29 mouse cellular contexts compared by ENCODE assay signal in genomic region chr16:8732450-8732849, GRCm38 (mm10). TPM values are rescaled to one million over a fixed set of nuclear protein-coding genes. Genes with fewer than 3 reads are reported as not detected.
"Had no signal": no experiment of that assay in that cellular context is flagged by ENCODE, and none has a peak within 500 bp of the region (broad histone marks: within the 10 kb centered on the region; RNA-seq: fewer than 3 reads in every experiment).

No protein-coding gene starts in this region.

RNA-seq across cellular contexts. Expression of gene Gm5767, which starts 51.9 kb away (rescaled TPM):
- total RNA-seq: gastrocnemius, adult 18-20 months; gastrocnemius, adult 8-10 months; gastrocnemius, postnatal 14 days; gastrocnemius, postnatal 36 days; heart, adult 2 months; heart, postnatal 14 days; heart, postnatal 36 days; hematopoietic stem cell, adult 5-6 weeks; hindbrain, postnatal 0 days; layer of hippocampus, adult 18-20 months; layer of hippocampus, postnatal 10 days; layer of hippocampus, postnatal 25 days; left cerebral cortex, adult 2 months; left cerebral cortex, postnatal 14 days; left cerebral cortex, postnatal 36 days had no signal
- polyA plus RNA-seq: heart, embryonic 11.5 days; heart, embryonic 13.5 days; heart, embryonic 15.5 days; heart, postnatal 0 days; hindbrain, embryonic 11.5 days; hindbrain, embryonic 13.5 days; hindbrain, embryonic 15.5 days; hindbrain, postnatal 0 days; intestine, embryonic 14.5 days; intestine, embryonic 16.5 days; kidney, embryonic 15.5 days; kidney, postnatal 0 days; limb, embryonic 10.5 days; limb, embryonic 12.5 days; liver, embryonic 11.5 days had no signal
